Mouse (Mus musculus): ENCODE results near the gene Cyp21a1. TPM values are rescaled to one million over a fixed set of nuclear protein-coding genes. Genes with fewer than 3 reads are reported as not detected.
"Not testable (repeated sequence)": the region's sequence is repeated elsewhere in the genome, so short reads cannot be mapped to it uniquely, and the experiment has no call there.

The Cyp21a1 gene
- polyA plus RNA-seq, 1 experiment from 2014 or later: not detected

GRCm38 (mm10) chr17:34808599-34809205 is 4.3 kb upstream of the Cyp21a1 start:
- Histone ChIP-seq H3K9me3 (ENCODE audit: control insufficient read depth, low read length) (no peaks in the 10 kb centered on the region; the same call in 1 of the 2 replicates), H3K27me3 (replicated peaks; ENCODE audit: control insufficient read depth, insufficient read depth, low read length) (no peaks in the 10 kb centered on the region), H3K36me3 (ENCODE audit: control insufficient read depth, insufficient read depth) (no peaks in the 10 kb centered on the region), H3K4me2 (ENCODE audit: low read length) (no peak overlapping the region), H3K9ac (replicated peaks; ENCODE audit: low read depth, low read length) (no peak overlapping the region), H3K27ac (ENCODE audit: low read length) (no peak overlapping the region), H3K4me3 (replicated peaks; ENCODE audit: low read length) (no peak overlapping the region), H3K4me1 (replicated peaks; ENCODE audit: control insufficient read depth, insufficient read depth, low read length) (no peaks in the 10 kb centered on the region)
- no peak for ATAC-seq
- WGBS: 85% methylated on average over 6 of the region's 6 CpGs

- WGBS: 62% methylated on average over 3 of the region's 3 CpGs
- Histone ChIP-seq H3K27ac (ENCODE audit: low read length) (no peak overlapping the region), H3K9ac (replicated peaks; ENCODE audit: low read depth, low read length) (no peak overlapping the region), H3K4me2 (ENCODE audit: low read length) (no peak overlapping the region), H3K36me3 (ENCODE audit: control insufficient read depth, insufficient read depth) (no peaks in the 10 kb centered on the region), H3K4me3 (replicated peaks; ENCODE audit: low read length) (no peak overlapping the region), H3K9me3 (ENCODE audit: control insufficient read depth, low read length) (no peaks in the 10 kb centered on the region; the same call in 1 of the 2 replicates), H3K4me1 (replicated peaks; ENCODE audit: control insufficient read depth, insufficient read depth, low read length) (no peaks in the 10 kb centered on the region), H3K27me3 (replicated peaks; ENCODE audit: control insufficient read depth, insufficient read depth, low read length) (no peaks in the 10 kb centered on the region)
- no peak for ATAC-seq
Observed at GRCm38 (mm10) chr17:34807176-34807575, 2.8 kb upstream of the Cyp21a1 start.

- Histone ChIP-seq H3K4me3 (replicated peaks; ENCODE audit: low read length) (no peak overlapping the region), H3K9me3 (ENCODE audit: control insufficient read depth, low read length) (no peaks in the 10 kb centered on the region; the same call in 1 of the 2 replicates), H3K4me1 (replicated peaks; ENCODE audit: control insufficient read depth, insufficient read depth, low read length) (no peaks in the 10 kb centered on the region), H3K9ac (replicated peaks; ENCODE audit: low read depth, low read length) (no peak overlapping the region), H3K36me3 (ENCODE audit: control insufficient read depth, insufficient read depth) (no peaks in the 10 kb centered on the region), H3K27ac (ENCODE audit: low read length) (no peak overlapping the region), H3K4me2 (ENCODE audit: low read length) (no peak overlapping the region), H3K27me3 (replicated peaks; ENCODE audit: control insufficient read depth, insufficient read depth, low read length) (no peaks in the 10 kb centered on the region)
- ATAC-seq: no peak
- WGBS: 76% methylated on average over 6 of the region's 6 CpGs
Observed at GRCm38 (mm10) chr17:34804871-34805562, 656 bp upstream of the Cyp21a1 start.

- H3K9me3 ChIP-seq (ENCODE audit: control insufficient read depth, low read length); H3K36me3 ChIP-seq (ENCODE audit: control insufficient read depth, insufficient read depth); H3K9ac ChIP-seq (replicated peaks; ENCODE audit: low read depth, low read length); H3K4me2 ChIP-seq (ENCODE audit: low read length); H3K4me3 ChIP-seq (replicated peaks; ENCODE audit: low read length); H3K27ac ChIP-seq (ENCODE audit: low read length); H3K27me3 ChIP-seq (replicated peaks; ENCODE audit: control insufficient read depth, insufficient read depth, low read length); ATAC-seq; H3K4me1 ChIP-seq (replicated peaks; ENCODE audit: control insufficient read depth, insufficient read depth, low read length): not testable (repeated sequence)
- WGBS: 94% methylated on average over 6 of the region's 6 CpGs
Observed at GRCm38 (mm10) chr17:34803367-34803766, 994 bp downstream of the Cyp21a1 start.

GRCm38 (mm10) chr17:34802756-34803155 is 1.6 kb downstream of the Cyp21a1 start:
- not testable (repeated sequence) for H3K4me3 ChIP-seq (replicated peaks; ENCODE audit: low read length); H3K4me1 ChIP-seq (replicated peaks; ENCODE audit: control insufficient read depth, insufficient read depth, low read length); H3K36me3 ChIP-seq (ENCODE audit: control insufficient read depth, insufficient read depth); H3K4me2 ChIP-seq (ENCODE audit: low read length); H3K9ac ChIP-seq (replicated peaks; ENCODE audit: low read depth, low read length); H3K27ac ChIP-seq (ENCODE audit: low read length); H3K9me3 ChIP-seq (ENCODE audit: control insufficient read depth, low read length); ATAC-seq; H3K27me3 ChIP-seq (replicated peaks; ENCODE audit: control insufficient read depth, insufficient read depth, low read length)
- 87% methylated on average over 9 of the region's 9 CpGs for WGBS

GRCm38 (mm10) chr17:34800781-34801305 is 3.5 kb downstream of the Cyp21a1 start:
- not testable (repeated sequence) for H3K27ac ChIP-seq (ENCODE audit: low read length); H3K4me1 ChIP-seq (replicated peaks; ENCODE audit: control insufficient read depth, insufficient read depth, low read length); H3K27me3 ChIP-seq (replicated peaks; ENCODE audit: control insufficient read depth, insufficient read depth, low read length); H3K9me3 ChIP-seq (ENCODE audit: control insufficient read depth, low read length); H3K36me3 ChIP-seq (ENCODE audit: control insufficient read depth, insufficient read depth); H3K4me2 ChIP-seq (ENCODE audit: low read length); H3K9ac ChIP-seq (replicated peaks; ENCODE audit: low read depth, low read length); ATAC-seq; H3K4me3 ChIP-seq (replicated peaks; ENCODE audit: low read length)
- WGBS: 94% methylated on average over 16 of the region's 16 CpGs

- Histone ChIP-seq H3K9ac (replicated peaks; ENCODE audit: low read depth, low read length) (no peak overlapping the region), H3K27ac (ENCODE audit: low read length) (no peak overlapping the region), H3K27me3 (replicated peaks; ENCODE audit: control insufficient read depth, insufficient read depth, low read length) (no peaks in the 10 kb centered on the region), H3K4me3 (replicated peaks; ENCODE audit: low read length) (no peak overlapping the region), H3K4me2 (ENCODE audit: low read length) (no peak overlapping the region), H3K4me1 (replicated peaks; ENCODE audit: control insufficient read depth, insufficient read depth, low read length) (no peaks in the 10 kb centered on the region), H3K9me3 (ENCODE audit: control insufficient read depth, low read length) (no peaks in the 10 kb centered on the region), H3K36me3 (ENCODE audit: control insufficient read depth, insufficient read depth) (no peaks in the 10 kb centered on the region)
- no peak for ATAC-seq
- WGBS: 91% methylated on average over 4 of the region's 4 CpGs
Observed at GRCm38 (mm10) chr17:34799531-34799925, 4.8 kb downstream of the Cyp21a1 start.

GRCm38 (mm10) chr17:34798866-34799530 is 5.4 kb downstream of the Cyp21a1 start:
- no peak for ATAC-seq
- H3K4me3 ChIP-seq (replicated peaks; ENCODE audit: low read length): no peak overlapping the region

GRCm38 (mm10) chr17:34798071-34798470 is 6.3 kb downstream of the Cyp21a1 start:
- not testable (repeated sequence) for H3K4me3 ChIP-seq (replicated peaks; ENCODE audit: low read length); H3K9me3 ChIP-seq (ENCODE audit: control insufficient read depth, low read length); H3K4me2 ChIP-seq (ENCODE audit: low read length); H3K27me3 ChIP-seq (replicated peaks; ENCODE audit: control insufficient read depth, insufficient read depth, low read length); H3K4me1 ChIP-seq (replicated peaks; ENCODE audit: control insufficient read depth, insufficient read depth, low read length); H3K27ac ChIP-seq (ENCODE audit: low read length); H3K36me3 ChIP-seq (ENCODE audit: control insufficient read depth, insufficient read depth); ATAC-seq; H3K9ac ChIP-seq (replicated peaks; ENCODE audit: low read depth, low read length)
- 78% methylated on average over 6 of the region's 7 CpGs for WGBS

More at GRCm38 (mm10) chr17:34798866-34799530, 5.4 kb downstream of the Cyp21a1 start:
- no peak overlapping the region for H3K4me2 ChIP-seq (ENCODE audit: low read length)
- H3K36me3 ChIP-seq (ENCODE audit: control insufficient read depth, insufficient read depth): no peaks in the 10 kb centered on the region
- no peaks in the 10 kb centered on the region for H3K27me3 ChIP-seq (replicated peaks; ENCODE audit: control insufficient read depth, insufficient read depth, low read length)
- no peaks in the 10 kb centered on the region for H3K9me3 ChIP-seq (ENCODE audit: control insufficient read depth, low read length)
- no peaks in the 10 kb centered on the region for H3K4me1 ChIP-seq (replicated peaks; ENCODE audit: control insufficient read depth, insufficient read depth, low read length)
- no peak overlapping the region for H3K27ac ChIP-seq (ENCODE audit: low read length)
- WGBS: 91% methylated on average over 13 of the region's 17 CpGs
- no peak overlapping the region for H3K9ac ChIP-seq (replicated peaks; ENCODE audit: low read depth, low read length)
